Mouse (Mus musculus): ENCODE measurements around the gene Ccdc9b.

The Ccdc9b gene

GRCm38 (mm10) chr2:118747301-118747960, 15.0 kb downstream of the Ccdc9b start:
- 25% methylated on average over 10 of the region's 10 CpGs for WGBS

- WGBS: under 1% methylated on average over 109 of the region's 113 CpGs
These were observed 16.3 kb downstream of the Ccdc9b start for GRCm38 (mm10) chr2:118745915-118746901.

DNA sequence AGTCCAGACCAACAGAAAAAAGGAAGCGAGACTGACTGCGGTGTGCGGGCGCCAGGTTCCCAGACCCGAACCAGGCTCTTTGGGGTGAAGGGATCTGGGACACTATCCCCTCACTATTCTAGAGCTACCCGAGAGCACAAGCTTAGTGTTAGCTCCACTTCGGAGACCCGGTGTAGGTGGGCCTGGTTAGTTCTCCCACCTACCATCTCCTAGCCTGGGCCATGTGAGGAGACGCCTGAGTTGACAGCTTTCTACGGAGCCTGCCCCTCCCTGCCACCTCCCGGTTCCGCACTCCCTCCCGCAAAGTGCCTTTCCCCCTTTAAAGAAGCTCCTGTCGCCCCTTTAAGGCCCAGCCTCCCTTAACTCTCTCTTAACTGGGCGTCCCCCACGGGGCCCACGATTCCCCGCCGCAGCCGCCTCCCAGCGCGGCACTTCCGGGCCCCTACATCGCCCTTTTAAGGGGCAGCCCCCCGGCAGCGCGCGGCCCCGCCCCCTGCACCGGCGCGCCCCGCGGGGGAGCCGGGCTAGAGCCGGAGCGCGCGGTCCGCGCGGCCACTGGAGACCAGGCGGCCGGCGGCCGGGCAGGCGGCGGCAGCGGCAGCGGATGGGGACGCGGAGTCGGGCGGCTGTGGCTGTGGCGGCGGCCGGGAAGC, 17.1 kb downstream of the Ccdc9b start, which contains the start of gene Inafm2:
Gene Inafm2, plus strand, starts transcription at position 527 of the 653 bp plus-strand sequence.
- WGBS: 6% methylated on average over 57 of the region's 57 CpGs

DNA sequence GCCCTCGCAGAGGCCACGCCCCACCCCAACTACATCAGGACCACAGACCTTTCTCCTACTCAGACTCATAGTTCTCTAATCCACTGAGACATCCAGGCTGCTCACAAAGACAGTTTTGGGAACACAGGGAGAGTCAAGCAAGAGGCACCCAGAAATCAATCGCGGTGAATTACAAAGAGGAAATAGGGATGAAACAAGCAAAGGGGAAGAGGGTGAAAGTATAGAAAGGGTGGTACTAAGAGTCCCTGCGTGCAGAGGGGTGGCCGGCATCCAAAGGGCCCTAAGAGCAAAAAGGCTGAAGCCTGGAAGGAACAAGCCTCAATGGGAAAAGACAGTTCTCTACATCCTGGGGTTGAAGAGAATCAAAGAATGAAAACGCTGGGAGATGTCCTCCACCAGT, 17.8 kb downstream of the Ccdc9b start:
- 25% methylated on average over 7 of the region's 7 CpGs for WGBS

- WGBS: 25% methylated on average over 8 of the region's 8 CpGs
These were observed 19.1 kb downstream of the Ccdc9b start for GRCm38 (mm10) chr2:118743261-118743943.

- WGBS: 45% methylated on average over 9 of the region's 9 CpGs
These were observed 21.3 kb downstream of the Ccdc9b start for GRCm38 (mm10) chr2:118741183-118741582.

- 70% methylated on average over 3 of the region's 3 CpGs for WGBS
These were observed 22.1 kb downstream of the Ccdc9b start for GRCm38 (mm10) chr2:118740341-118740740.

DNA sequence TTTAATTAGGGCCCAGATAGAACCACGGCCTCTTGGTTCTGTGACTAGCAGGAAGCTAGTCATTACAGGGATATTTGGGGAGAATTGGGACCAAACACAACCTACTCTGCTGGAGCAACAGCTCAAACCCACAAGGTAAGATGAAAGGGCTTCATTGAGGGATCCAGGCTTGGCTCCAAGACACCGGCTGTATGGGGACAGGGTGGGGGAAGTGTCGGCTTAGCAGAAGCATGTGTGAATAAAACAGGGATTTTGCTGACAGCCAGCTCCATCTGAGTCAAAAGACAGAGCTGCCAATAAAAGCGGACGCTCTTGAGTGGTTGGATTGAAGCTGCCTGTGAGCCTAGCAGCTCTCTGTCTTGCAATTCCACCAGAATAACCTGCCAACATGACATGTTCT, 29.1 kb downstream of the Ccdc9b start:
- 21% methylated on average over 5 of the region's 5 CpGs for WGBS

- 83% methylated on average over 5 of the region's 5 CpGs for WGBS
These were observed 30.5 kb downstream of the Ccdc9b start for GRCm38 (mm10) chr2:118731981-118732380.

DNA sequence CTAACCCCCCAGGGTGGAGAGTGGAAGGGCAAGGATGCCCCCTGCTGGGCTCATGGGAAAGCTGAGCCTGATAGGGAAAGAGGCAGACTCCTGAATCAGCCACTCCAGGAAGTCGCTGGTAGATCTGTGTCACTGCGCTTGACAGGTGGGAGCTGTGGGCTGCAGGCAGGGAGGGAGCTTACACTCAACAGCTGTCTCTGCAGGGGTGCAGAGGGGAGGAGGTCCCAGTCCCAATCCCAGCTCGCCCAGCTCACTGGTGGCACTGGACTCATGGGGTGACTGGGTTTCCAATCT, 31.9 kb downstream of the Ccdc9b start:
- 12% methylated on average over 3 of the region's 3 CpGs for WGBS

- 30% methylated on average over 8 of the region's 8 CpGs for WGBS
These were observed 32.4 kb downstream of the Ccdc9b start for GRCm38 (mm10) chr2:118729816-118730621.

GRCm38 (mm10) chr2:118729194-118729593, 33.3 kb downstream of the Ccdc9b start:
- 82% methylated on average over 4 of the region's 4 CpGs for WGBS

DNA sequence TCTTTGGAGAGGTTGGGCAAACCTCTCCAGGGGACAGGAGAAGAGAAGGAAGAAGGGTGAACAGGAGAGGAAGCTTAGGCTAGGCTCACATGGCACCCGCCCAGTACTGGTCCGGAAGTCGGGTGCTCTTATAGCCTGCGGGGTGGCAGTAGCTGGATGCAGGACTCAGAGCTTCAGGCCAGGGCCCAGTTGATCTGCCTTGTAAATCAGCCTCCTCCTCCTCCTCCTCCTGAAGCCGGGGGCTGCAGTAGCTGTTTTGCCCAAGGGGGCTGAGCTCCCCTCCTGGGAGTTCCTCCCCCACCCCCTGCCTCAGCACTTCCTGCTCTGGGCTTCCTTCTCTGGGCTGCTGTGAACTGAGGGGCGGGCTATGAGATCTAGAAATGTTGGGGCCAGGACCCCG, 34.1 kb downstream of the Ccdc9b start, which contains the start of gene Plcb2:
Gene Plcb2, minus strand, starts transcription at position 102 of the 400 bp plus-strand sequence.
- WGBS: 39% methylated on average over 7 of the region's 7 CpGs

- 45% methylated on average over 9 of the region's 9 CpGs for WGBS
These were observed 34.5 kb downstream of the Ccdc9b start for GRCm38 (mm10) chr2:118727911-118728310.

DNA sequence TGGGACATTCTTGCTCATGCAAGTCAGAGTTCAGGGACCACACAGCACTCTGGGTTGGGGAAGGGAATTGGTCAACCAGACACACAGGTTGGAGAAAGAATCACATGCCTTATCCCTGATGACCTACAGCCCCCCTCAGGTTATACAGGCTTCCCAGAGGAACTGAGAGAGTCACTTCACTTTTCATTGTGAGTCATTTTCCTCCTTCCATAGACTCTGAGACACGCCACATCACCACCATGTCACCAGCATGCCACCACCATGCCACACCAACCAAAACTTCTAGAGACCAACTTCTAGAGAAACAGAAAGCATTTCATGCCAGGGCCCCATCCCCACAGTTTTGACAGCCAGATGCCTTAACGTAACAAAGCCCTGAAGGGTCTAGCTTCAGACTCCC, 35.6 kb downstream of the Ccdc9b start:
- 93% methylated on average over 2 of the region's 2 CpGs for WGBS

DNA sequence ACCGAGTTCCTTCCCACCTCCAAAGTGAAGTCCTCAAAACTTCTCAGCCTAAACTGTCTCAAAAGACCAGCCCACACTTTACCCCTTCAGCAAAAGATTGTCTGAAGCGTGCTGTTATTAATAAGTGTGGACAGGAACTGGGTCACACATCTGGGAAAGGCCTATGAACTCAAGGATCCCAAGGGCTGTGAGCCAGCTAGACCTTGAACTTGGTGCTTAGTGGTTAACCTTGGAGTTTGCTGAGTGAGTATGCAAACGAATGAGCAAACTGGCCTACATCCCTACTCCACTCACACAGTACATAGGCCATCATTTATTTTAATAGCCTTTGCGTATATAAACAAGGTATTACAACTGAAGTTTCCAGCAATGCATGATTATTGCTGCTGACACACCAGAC, 37.0 kb downstream of the Ccdc9b start:
- 89% methylated on average over 4 of the region's 4 CpGs for WGBS

- 86% methylated on average over 15 of the region's 15 CpGs for WGBS
These were observed 38.6 kb downstream of the Ccdc9b start for GRCm38 (mm10) chr2:118723693-118724486.

GRCm38 (mm10) chr2:118716677-118717076, 45.8 kb downstream of the Ccdc9b start:
- whole genome bisulfite sequencing: 94% methylated on average over 5 of the region's 5 CpGs

DNA sequence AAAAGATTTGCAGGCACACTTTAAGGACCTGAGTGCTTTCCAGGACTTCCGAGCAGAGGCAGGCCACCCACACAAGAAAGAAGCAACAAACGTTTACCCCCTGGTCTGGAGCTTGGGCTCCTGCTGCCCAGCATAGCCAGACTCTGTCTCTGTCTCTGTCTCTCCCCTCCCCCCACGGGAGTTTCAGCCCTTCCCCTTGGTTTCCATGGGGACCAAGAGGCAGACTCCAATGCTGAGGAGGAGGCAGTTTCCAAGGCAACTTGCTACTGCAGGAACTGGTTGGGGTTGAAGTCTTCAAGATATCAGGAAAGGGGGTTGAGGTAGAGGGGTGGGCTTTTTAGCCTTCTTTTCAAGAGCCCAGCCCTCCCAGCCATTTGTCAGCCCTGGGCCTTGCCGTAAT, 48.2 kb downstream of the Ccdc9b start:
- 23% methylated on average over 4 of the region's 4 CpGs for WGBS

GRCm38 (mm10) chr2:118713631-118714030, 48.8 kb downstream of the Ccdc9b start:
- 87% methylated on average over 6 of the region's 6 CpGs for WGBS

Data from cerebral cortex, adult 2 months (tissue).